Mouse (Mus musculus) spleen, adult 2 months (tissue): ENCODE data around the gene Ifitm6. TPM values are rescaled to one million over a fixed set of nuclear protein-coding genes. Genes with fewer than 3 reads are reported as not detected.
"Not testable (repeated sequence)": the region's sequence is repeated elsewhere in the genome, so short reads cannot be mapped to it uniquely, and the experiment has no call there.

Source experiments
- DNase-seq, 2 experiments: peaks; one replicate each; pipeline versions ENCODE4 v3.0.0 to v3.0.0-alpha.2; 2012 to 2021; ENCODE audit warnings: low spot score in 2 of 2, low read depth in 1 of 2
- H3K27ac ChIP-seq: fragments of 200-500 bp; 2 replicates; pipeline ENCODE4 v1.5.1; 2012; ENCODE audit warnings: low read length, inconsistent platforms; ENCODE audit not compliant: insufficient read depth
- H3K27me3 ChIP-seq: fragments of 200-500 bp; 2 replicates; pipeline ENCODE4 v1.6.1; 2012; ENCODE audit warnings: mild to moderate bottlenecking, moderate library complexity, low read length, inconsistent platforms; ENCODE audit not compliant: control insufficient read depth, insufficient read depth
- H3K36me3 ChIP-seq: fragments of 200-500 bp; 2 replicates; pipeline ENCODE4 v1.6.1; 2012; ENCODE audit warnings: mild to moderate bottlenecking, low read length, inconsistent platforms; ENCODE audit not compliant: control insufficient read depth, insufficient read depth
- H3K4me1 ChIP-seq: fragments of 200-500 bp; 2 replicates; pipeline ENCODE4 v1.6.1; 2011; ENCODE audit warnings: inconsistent platforms; ENCODE audit not compliant: control insufficient read depth, insufficient read depth, insufficient read length
- H3K4me3 ChIP-seq: fragments of 200-500 bp; 2 replicates; pipeline ENCODE4 v1.5.1; 2011; ENCODE audit warnings: mild to moderate bottlenecking, inconsistent platforms; ENCODE audit not compliant: insufficient read depth, insufficient read length; ENCODE audit errors: extremely low read depth
- CTCF ChIP-seq: fragments of 200-500 bp; IDR thresholded peaks from 2 replicates; pipeline ENCODE4 v1.5.1; 2011; ENCODE audit warnings: mild to moderate bottlenecking, inconsistent platforms; ENCODE audit not compliant: insufficient read depth, insufficient read length, insufficient replicate concordance; ENCODE audit errors: extremely low read depth
- POLR2A ChIP-seq: fragments of 200-500 bp; IDR thresholded peaks from 2 replicates; pipeline ENCODE4 v1.6.1; 2011; ENCODE audit warnings: low read depth, low read length, inconsistent platforms
- WGBS: fragments of 180-500 bp; shearing (Covaris S2); methylation state at CpG from one replicate; pipeline ENCODE4 v1.1.7; 2018; 5-methylcytosine and 5-hydroxymethylcytosine counted together
- polyA plus RNA-seq: library from polyadenylated mRNA; depleted of rRNA; stranded (reverse); fragments of >200 nt; gene quantifications from 2 replicates; pipeline ENCODE4 v1.2.3, GENCODE M21; 2012

The Ifitm6 gene
- polyA plus RNA-seq, 1 experiment: 25.5 TPM

GRCm38 (mm10) chr7:141041661-141042060, 23.9 kb upstream of the Ifitm6 start:
- Histone ChIP-seq H3K36me3 (no peaks in the 10 kb centered on the region), H3K4me1 (no peaks in the 10 kb centered on the region), H3K27me3 (no peaks in the 10 kb centered on the region), H3K27ac (no peak overlapping the region), H3K4me3 (no peak overlapping the region)
- DNase-seq: no peak
- TF ChIP-seq CTCF (no peak), POLR2A (no peak)
- WGBS: 33% methylated on average over 5 of the region's 5 CpGs

- DNase-seq: no peak
- Histone ChIP-seq H3K4me3 (no peak overlapping the region), H3K27me3 (no peaks in the 10 kb centered on the region), H3K27ac (no peak overlapping the region; the same call in 1 of the 2 replicates), H3K4me1 (no peaks in the 10 kb centered on the region), H3K36me3 (no peaks in the 10 kb centered on the region)
- TF ChIP-seq CTCF: no peak
- no peak for TF ChIP-seq POLR2A
- 63% methylated on average over 6 of the region's 9 CpGs for WGBS
These were observed 23.3 kb upstream of the Ifitm6 start for GRCm38 (mm10) chr7:141040867-141041606.

DNA sequence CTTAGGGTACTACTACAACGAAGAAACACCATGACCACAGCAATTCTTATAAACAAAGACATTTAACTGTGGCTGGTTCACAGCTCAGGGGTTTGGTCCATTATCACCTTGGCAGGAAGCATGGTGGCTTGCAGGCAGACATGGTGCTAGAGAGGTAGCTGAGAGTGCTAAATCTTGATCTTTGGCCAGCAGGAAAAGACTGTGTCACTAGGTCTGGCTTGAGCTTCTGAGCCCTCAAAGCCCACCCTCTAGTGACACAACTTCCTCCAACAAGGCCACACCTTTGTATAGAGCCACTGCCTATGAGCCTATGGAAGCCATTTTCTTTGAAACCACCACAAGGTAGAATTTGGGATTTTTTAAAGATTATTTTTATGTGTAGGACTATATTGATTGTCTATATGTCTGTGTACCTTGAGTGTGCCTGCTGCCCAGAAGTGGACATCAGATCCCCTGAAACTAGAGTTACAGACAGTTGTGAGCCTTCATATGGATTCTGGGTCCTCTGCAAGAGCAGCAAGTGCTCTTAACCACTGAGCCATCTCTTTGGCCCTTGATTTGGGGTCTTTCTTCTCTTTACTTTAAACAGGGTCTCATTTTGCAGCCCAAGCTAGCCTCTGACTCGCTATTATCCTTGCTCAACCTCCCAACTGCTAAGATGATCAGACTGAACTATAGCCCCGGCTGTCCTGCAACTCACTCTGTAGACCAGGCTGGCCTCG, 21.8 kb upstream of the Ifitm6 start:
- H3K27ac ChIP-seq: no peak overlapping the region
- TF ChIP-seq CTCF: no peak
- H3K36me3 ChIP-seq: no peaks in the 10 kb centered on the region
- H3K4me3 ChIP-seq: no peak overlapping the region
- WGBS: 93% methylated on average over 4 of the region's 4 CpGs
- no peaks in the 10 kb centered on the region for H3K27me3 ChIP-seq
- no peaks in the 10 kb centered on the region for H3K4me1 ChIP-seq
- no peak for DNase-seq

- Histone ChIP-seq H3K27ac (peak overlapping the region; percentile 25), H3K4me3 (no peak overlapping the region), H3K27me3 (no peaks in the 10 kb centered on the region), H3K4me1 (no peaks in the 10 kb centered on the region), H3K36me3 (no peaks in the 10 kb centered on the region)
- TF ChIP-seq POLR2A: no peak
- no peak for TF ChIP-seq CTCF
- DNase-seq: no peak
- WGBS: 50% methylated on average over 20 of the region's 21 CpGs
These were observed 20.6 kb upstream of the Ifitm6 start for GRCm38 (mm10) chr7:141038090-141039032.

DNA sequence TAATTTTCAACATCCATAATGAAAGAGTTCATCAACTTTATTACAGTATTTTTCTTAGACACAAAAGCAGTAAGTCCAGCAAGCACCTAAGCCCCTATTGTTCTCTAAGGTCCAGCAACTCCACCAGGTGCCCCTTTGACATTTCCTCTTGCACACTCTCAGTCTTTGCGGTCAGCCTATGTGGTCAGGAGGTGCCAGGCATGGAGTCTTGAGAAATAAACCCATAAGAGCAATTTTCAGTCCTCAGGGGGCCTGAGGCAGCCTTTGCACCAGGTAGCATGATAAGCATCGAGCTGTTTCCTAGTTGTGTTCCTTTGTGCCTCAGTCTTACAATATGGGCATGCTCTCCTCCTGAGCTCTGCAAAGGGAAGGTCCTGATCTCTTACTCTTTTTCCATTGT, 18.9 kb upstream of the Ifitm6 start:
- H3K4me1 ChIP-seq, H3K36me3 ChIP-seq, DNase-seq, H3K27ac ChIP-seq, H3K4me3 ChIP-seq, H3K27me3 ChIP-seq: not testable (repeated sequence)
- 53% methylated on average over 1 of the region's 2 CpGs for WGBS

GRCm38 (mm10) chr7:141032458-141033167, 14.9 kb upstream of the Ifitm6 start:
- Histone ChIP-seq H3K4me3 (no peak overlapping the region), H3K27me3 (no peaks in the 10 kb centered on the region), H3K4me1 (no peaks in the 10 kb centered on the region), H3K36me3 (no peaks in the 10 kb centered on the region), H3K27ac (no peak overlapping the region)
- no peak for TF ChIP-seq POLR2A
- no peak for TF ChIP-seq CTCF
- 77% methylated on average over 9 of the region's 9 CpGs for WGBS
- no peak for DNase-seq
